Mouse (Mus musculus) midbrain, postnatal 0 days (tissue): ENCODE measurements at regions not wholly inside any gene's neighbourhood (a gene's known extent, or its start where the extent isn't known, plus 50 kb on each side); places are given as distances from the start of the nearest gene placed in this dataset.

Experiments
- ATAC-seq: fragments of 200-750 bp; cut with Nextera tagmentation; 2 replicates; pipeline ENCODE4 v1.8.0; 2017; ENCODE audit warnings: moderate number of reproducible peaks, mild to moderate bottlenecking, moderate TSS enrichment, moderate library complexity; ENCODE audit not compliant: low FRiP score
- DNase-seq: peaks from one replicate; pipeline ENCODE4 v3.0.0-alpha.2; 2015; ENCODE audit warnings: low spot score
- H3K27ac ChIP-seq: fragments of 300-500 bp; sonication (generic); 2 replicates; pipeline ENCODE4 v1.5.1; 2014; ENCODE audit warnings: low read depth, mild to moderate bottlenecking, low read length, mixed read lengths
- H3K27me3 ChIP-seq: fragments of 300-500 bp; sonication (generic); 2 replicates; pipeline ENCODE4 v1.6.1; 2014; ENCODE audit warnings: low read length, control low read depth, mixed read lengths; ENCODE audit not compliant: insufficient read depth
- H3K36me3 ChIP-seq: fragments of 300-500 bp; sonication (generic); 2 replicates; pipeline ENCODE4 v1.6.1; 2014; ENCODE audit warnings: low read length, control low read depth, mixed read lengths; ENCODE audit not compliant: insufficient read depth
- H3K4me1 ChIP-seq: fragments of 300-500 bp; sonication (generic); 2 replicates; pipeline ENCODE4 v1.6.1; 2014; ENCODE audit warnings: mild to moderate bottlenecking, control low read depth, antibody characterized with exemption, low read length, mixed read lengths; ENCODE audit not compliant: insufficient read depth
- H3K4me2 ChIP-seq: fragments of 300-500 bp; sonication (generic); 2 replicates; pipeline ENCODE4 v1.6.1; 2014; ENCODE audit warnings: low read depth, mild to moderate bottlenecking, low read length, mixed read lengths; ENCODE audit not compliant: poor library complexity, severe bottlenecking
- H3K4me3 ChIP-seq: fragments of 300-500 bp; sonication (generic); 2 replicates; pipeline ENCODE4 v1.5.1; 2014; ENCODE audit warnings: low read depth, mild to moderate bottlenecking, low read length, moderate library complexity
- H3K9ac ChIP-seq: fragments of 300-500 bp; sonication (generic); replicated peaks from 2 replicates; pipeline ENCODE4 v1.6.1; 2014; ENCODE audit warnings: mild to moderate bottlenecking, low read length, moderate library complexity, mixed read lengths; ENCODE audit not compliant: poor library complexity, severe bottlenecking
- H3K9me3 ChIP-seq: fragments of 300-500 bp; sonication (generic); 2 replicates; pipeline ENCODE4 v1.6.1; 2016; ENCODE audit warnings: low read length, control low read depth
- CTCF ChIP-seq: IDR thresholded peaks from 2 replicates; pipeline ENCODE4 v1.5.1; 2016; ENCODE audit warnings: antibody characterized with exemption, mild to moderate bottlenecking
- WGBS: fragments of 180-500 bp; shearing (Covaris S2); extraction: QIAGEN DNeasy Blood & Tissue Kit; methylation state at CpG from one replicate; pipeline ENCODE4 v1.1.7; 2014; 5-methylcytosine and 5-hydroxymethylcytosine counted together

DNA sequence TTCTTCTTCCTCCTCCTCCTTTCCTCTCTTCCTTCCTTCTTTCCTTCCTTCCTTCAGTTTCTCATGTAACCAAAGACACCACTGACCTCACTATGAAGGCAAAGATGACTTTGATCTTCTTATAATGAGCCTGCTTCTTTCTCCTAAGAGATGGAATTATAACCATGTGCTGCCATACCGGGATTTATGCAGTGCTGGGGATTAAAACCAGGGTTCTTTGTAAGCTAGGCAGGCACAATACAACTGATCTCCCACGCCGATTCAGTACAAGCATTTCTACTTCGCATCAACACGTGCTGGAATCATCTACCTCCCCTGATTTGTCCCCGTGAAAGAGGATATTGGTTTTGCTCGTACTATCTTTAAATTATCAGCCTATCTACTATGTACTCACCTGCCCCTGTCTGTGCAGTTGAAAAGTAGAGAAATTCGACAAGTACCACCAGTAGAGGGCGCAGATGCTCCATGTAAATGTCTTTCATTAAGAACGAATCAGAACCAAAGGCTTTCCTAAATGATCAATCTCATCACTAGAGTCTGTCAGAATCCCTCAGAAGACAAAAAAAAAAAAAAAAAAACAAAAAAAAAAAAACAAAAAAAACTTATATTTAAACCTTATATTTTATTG lies 1164.5 kb upstream of the Celf2 start:
- H3K27me3 ChIP-seq, result no peaks in the 10 kb centered on the region
- DNase-seq (peak; percentile 93), ATAC-seq (peak; percentile 67; the same call in 1 of the 2 replicates)
- H3K4me2 ChIP-seq, result peak overlapping the region; percentile 29
- 5% methylated on average over 10 of the region's 10 CpGs for WGBS
- H3K9me3 ChIP-seq, result no peaks in the 10 kb centered on the region
- TF ChIP-seq CTCF, result peak; percentile 89
- no peak overlapping the region for H3K9ac ChIP-seq
- no peaks in the 10 kb centered on the region for H3K36me3 ChIP-seq
- no peak overlapping the region for H3K27ac ChIP-seq
- H3K4me1 ChIP-seq, result no peaks in the 10 kb centered on the region
- H3K4me3 ChIP-seq, result no peak overlapping the region

DNA sequence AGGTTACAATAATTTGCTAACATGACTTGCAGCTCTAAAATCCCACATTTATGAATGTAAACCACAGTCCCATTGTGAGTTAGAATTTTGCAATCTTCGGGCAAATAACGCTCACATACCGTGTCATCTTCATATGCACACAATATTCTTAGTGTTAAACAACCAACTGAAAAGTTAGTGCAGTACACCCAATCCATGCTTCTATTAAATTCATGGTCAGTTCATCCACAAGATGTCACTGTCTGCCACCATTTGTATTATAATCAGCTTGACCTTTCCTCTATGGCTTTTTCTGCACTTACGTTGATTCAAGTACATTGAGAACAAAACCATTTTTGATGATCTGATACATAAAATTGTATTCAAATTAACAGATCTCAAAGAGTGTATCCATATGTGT lies 1166.2 kb upstream of the Celf2 start:
- peak; percentile 40 for DNase-seq
- H3K27me3 ChIP-seq, result no peaks in the 10 kb centered on the region
- TF ChIP-seq CTCF, result peak; percentile 84
- H3K4me1 ChIP-seq, result no peaks in the 10 kb centered on the region
- H3K27ac ChIP-seq, result no peak overlapping the region
- H3K9me3 ChIP-seq, result no peaks in the 10 kb centered on the region
- H3K36me3 ChIP-seq, result no peaks in the 10 kb centered on the region
- no peak overlapping the region for H3K4me3 ChIP-seq
- 65% methylated on average over 4 of the region's 4 CpGs for WGBS
- no peak overlapping the region for H3K4me2 ChIP-seq
- no peak for ATAC-seq
- no peak overlapping the region for H3K9ac ChIP-seq

DNA sequence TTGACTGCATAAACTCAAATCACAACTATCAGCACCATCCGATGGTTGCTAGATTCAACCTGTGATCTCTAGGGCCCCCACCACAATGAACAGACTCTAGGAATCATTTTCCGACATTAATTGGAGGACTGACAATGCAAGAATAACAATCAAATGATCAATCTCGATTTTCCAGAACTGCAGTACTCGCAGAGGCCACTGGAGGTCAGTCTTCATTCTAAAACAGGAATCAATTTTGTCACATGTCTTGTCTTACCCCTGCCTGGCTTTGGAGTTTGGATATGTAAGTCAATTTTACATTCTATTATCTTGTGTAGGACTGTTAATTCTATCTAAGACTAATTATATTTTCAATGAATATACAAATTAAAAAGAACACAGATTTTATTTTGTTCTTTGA lies 1167.2 kb upstream of the Celf2 start:
- Histone ChIP-seq H3K36me3 (no peaks in the 10 kb centered on the region), H3K27me3 (no peaks in the 10 kb centered on the region), H3K9me3 (no peaks in the 10 kb centered on the region), H3K4me1 (no peaks in the 10 kb centered on the region), H3K9ac (no peak overlapping the region), H3K4me3 (no peak overlapping the region), H3K4me2 (no peak overlapping the region), H3K27ac (no peak overlapping the region)
- WGBS, result 17% methylated on average over 4 of the region's 4 CpGs
- DNase-seq, result peak; percentile 36
- TF ChIP-seq CTCF, result peak; percentile 90
- ATAC-seq, result no peak

DNA sequence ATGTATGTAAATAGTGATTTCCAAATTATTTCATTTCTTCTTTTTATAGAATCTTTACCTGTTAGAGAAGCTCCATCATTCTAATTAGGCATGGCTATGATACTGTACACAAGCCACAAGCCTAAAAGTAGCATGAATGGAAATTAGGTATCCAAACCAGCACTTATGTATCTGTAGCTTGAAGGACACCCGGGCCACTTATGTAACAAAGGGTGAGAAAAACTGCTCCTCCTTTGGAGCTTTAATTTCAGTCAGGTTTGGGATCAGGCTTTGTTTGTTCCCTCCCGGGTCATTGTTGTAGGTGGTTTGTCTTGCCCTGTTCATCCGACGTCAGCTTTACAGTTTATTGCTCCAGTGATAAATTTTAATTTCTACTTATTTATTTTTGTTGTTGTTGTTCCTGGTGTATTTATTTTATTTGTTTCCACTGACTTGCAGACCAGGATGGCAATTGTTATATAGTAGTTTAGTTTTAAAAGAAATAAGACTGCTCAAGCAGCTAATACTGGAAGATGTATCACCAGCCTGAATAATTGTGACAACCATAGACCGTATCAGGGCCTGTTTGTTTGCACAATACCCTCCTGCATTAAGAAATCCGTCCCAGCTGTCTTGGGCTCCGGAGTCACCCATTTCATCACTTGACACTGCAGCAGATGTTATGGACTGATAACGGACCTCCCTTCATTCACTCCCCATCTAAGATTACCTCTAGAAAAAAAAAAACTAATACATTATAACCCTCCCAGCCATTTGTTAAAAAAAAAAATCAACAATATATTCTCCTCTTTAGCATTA lies 1181.7 kb upstream of the Celf2 start:
- H3K9me3 ChIP-seq, result no peaks in the 10 kb centered on the region
- H3K36me3 ChIP-seq, result no peaks in the 10 kb centered on the region
- no peak overlapping the region for H3K27ac ChIP-seq
- DNase-seq (no peak), ATAC-seq (no peak)
- 37% methylated on average over 8 of the region's 8 CpGs for WGBS
- H3K9ac ChIP-seq, result no peak overlapping the region
- no peak overlapping the region for H3K4me2 ChIP-seq
- no peaks in the 10 kb centered on the region for H3K27me3 ChIP-seq
- no peak overlapping the region for H3K4me3 ChIP-seq
- TF ChIP-seq CTCF, result no peak
- no peaks in the 10 kb centered on the region for H3K4me1 ChIP-seq

DNA sequence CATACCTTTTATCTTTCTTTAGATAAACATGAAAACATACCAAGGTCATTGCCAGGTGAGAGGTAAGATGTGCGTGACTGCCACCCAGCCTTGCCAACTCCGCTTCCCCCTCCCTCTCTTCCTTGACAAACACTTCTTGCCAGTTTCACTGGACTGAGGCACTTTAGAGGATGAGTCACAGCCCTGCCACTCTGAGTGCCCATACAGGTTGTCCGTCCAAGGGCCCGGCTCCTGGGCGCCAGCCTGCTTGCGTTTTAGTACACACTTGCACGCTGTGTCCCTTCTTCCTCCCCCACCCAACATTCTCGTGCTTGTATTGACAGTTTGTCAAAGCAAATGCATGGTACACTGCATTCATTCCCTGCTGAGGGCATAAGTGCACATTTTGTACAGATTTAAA lies 1151.7 kb upstream of the 4930412O13Rik start:
- H3K9ac ChIP-seq, result no peak overlapping the region
- no peaks in the 10 kb centered on the region for H3K27me3 ChIP-seq
- no peak overlapping the region for H3K4me3 ChIP-seq
- no peak overlapping the region for H3K27ac ChIP-seq
- no peak for DNase-seq
- TF ChIP-seq CTCF, result no peak
- H3K36me3 ChIP-seq, result no peaks in the 10 kb centered on the region
- H3K9me3 ChIP-seq, result no peaks in the 10 kb centered on the region
- WGBS, result 78% methylated on average over 8 of the region's 8 CpGs
- no peak for ATAC-seq
- no peak overlapping the region for H3K4me2 ChIP-seq
- no peaks in the 10 kb centered on the region for H3K4me1 ChIP-seq

DNA sequence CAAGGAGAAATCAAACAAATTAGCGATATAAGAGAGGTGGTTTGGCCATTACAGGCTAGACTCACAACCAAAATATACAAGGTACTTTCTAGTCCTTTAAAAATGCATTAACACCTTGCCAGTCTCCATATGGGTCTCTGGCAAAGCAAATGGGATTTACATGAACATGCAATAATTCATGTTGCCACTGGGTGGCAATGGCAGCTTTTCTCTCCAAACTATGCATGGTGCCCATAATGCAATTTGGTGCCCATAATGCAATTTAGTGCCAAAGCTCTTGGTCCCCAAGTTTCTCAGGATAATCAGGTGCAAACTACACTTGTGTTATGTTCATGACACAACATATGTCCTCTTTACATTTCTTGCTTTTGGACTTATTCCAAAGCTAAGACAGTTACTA lies 1126.9 kb upstream of the 4930412O13Rik start:
- Histone ChIP-seq H3K36me3 (no peaks in the 10 kb centered on the region), H3K9ac (no peak overlapping the region), H3K4me2 (no peak overlapping the region), H3K4me3 (no peak overlapping the region), H3K4me1 (no peaks in the 10 kb centered on the region), H3K27me3 (no peaks in the 10 kb centered on the region), H3K9me3 (no peaks in the 10 kb centered on the region), H3K27ac (no peak overlapping the region)
- DNase-seq (peak; percentile 80), ATAC-seq (peak; percentile 66; the same call in 1 of the 2 replicates)
- 18% methylated on average over 1 of the region's 1 CpGs for WGBS
- peak; percentile 91 for TF ChIP-seq CTCF
